Mouse (Mus musculus): ENCODE data around the gene Lsamp.

Lsamp gene

DNA sequence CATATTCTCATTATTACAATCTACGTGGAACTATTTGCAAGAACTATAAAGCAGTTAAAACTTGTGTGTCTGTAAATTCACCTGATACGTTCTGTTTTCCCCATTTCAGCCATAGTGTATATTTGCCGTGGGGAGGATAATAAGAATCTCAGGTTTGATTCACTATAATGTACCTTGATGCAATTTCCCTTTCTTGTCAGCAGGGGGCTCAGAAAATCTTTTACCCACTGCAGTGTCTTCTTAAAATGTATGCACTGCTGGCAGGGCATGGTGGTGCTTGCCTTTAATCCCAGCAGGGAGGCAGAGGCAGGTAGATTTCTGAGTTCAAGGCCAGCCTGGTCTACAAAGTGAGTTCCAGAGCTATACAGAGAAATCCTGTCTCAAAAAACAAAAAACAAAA is 287.7 kb downstream of the Lsamp start:
- DNase-seq (ENCODE audit: low read depth, low spot score): no peak

DNA sequence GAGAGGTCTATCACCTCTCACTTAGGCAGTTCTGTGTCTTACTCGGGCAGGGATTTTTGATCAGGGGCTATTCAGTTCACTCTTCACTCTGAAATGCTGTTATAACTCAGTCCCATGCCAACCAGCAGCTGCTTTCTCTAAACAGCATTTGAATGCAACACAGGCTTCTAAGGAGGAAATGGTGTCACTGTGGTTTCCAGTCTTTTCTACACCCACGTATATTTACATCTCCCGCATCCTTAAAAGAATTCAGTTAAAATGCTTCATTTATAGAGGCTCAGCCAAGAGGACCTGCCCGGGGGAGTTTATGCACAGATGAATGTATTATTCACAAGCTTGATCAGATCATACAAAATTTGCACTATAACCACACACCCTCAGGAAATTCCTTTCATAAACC is 306.0 kb downstream of the Lsamp start:
- DNase-seq (ENCODE audit: low read depth, low spot score): no peak

DNA sequence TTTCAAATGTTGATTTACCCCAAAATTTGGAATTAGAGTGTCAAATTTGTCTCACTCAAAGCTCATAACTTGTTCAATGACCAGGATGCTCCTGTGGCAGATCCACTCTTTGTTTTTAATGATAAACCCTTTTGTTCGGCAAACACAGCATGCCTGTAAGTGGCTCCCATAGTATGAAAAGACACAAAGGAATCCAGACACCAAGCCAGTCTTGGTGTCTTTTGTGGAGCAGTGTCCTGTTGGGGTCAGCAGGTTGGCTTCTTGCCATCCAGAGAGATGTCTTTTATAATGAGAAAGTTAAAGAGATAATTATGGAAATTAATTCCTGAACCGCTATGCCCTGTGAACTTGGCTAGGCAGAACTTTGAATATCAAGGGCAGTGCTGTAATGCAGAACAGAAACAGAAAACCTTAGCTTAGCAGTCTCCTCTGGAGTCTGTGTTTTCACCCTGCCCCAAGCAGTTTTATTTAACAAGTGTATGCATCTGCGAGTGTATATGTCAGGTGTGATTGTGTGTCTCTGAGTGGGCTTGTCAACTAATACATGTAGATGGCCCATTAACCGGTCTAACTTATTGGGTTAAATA is 310.2 kb downstream of the Lsamp start:
- DNase-seq (ENCODE audit: low read depth, low spot score): no peak

DNA sequence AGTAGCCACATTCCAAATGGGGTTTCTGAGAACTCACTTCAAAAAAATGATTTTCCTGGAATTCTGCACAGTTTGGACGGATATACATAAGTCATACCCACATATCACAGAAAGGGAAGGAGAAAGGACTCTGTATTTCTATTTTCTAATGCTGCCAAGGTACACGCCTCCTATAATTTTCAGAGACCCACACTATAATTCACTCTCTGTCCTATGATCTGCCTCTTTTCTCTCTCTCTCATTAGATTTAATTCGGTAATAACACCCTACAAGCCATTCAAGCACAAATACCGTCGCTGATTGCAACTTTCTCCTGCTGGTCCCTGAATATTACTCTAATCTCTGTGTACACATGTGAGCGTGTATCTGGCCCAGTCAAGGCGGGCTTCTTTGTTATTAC is 311.1 kb downstream of the Lsamp start:
- DNase-seq (ENCODE audit: low read depth, low spot score): no peak

DNA sequence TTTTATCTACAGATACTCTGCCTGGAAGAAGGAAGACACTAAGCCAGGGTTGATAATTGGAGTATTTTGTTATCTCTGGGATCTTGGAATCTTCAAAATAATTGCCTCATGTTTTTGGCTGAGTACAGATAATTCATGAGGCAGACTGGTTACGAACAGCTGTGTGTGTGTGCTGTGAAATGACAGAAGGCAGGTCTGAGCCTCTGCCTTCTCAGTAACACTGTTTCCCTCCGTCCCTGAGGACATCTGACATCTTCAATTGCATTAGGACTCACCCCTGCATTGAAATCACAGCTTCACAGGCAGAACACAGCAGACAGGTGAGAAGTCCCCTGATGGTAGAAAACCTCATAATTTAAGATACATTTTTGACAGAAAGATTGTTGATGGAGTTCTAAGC is 323.5 kb downstream of the Lsamp start:
- DNase-seq (ENCODE audit: low read depth, low spot score): no peak

DNA sequence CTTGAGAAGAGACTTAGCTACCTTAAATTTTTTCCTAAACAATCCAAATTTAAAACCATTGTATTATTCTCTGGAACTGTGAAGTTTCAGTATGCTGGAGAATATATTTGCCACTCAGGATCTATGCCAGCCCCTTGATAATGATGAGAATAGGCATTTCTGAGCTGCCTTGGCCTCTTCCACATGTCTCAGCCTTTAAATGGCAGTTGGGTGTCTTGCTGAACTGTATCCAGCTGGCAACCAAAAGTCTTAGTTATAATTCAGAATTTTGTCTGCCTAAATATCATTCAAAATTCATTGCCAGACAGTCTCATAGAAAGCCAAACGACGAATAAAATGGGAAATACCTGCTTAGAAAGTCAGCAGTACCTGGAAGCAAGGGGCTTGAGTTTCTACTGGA is 332.0 kb downstream of the Lsamp start:
- DNase-seq (ENCODE audit: low read depth, low spot score): peak; percentile 20

DNA sequence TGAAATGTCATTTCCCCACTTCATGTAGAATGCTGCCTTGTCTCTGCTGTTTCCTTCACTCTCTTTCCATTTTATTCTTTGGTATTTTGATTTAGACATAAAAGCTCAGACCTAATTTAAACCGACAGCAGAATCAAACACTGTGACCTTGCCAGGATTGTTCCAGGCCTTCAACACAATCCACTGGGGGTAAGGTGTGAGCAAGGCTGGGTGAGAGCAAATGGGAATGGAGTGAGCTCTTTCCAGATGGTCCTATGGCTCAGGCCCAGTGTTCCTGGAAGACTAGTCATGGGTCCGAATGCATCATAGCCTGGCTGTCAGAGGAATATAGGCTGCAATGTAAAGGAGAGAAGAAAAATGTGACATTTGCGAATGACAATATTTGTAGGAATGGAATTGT is 340.6 kb downstream of the Lsamp start:
- no peak for DNase-seq (ENCODE audit: low read depth, low spot score)

DNA sequence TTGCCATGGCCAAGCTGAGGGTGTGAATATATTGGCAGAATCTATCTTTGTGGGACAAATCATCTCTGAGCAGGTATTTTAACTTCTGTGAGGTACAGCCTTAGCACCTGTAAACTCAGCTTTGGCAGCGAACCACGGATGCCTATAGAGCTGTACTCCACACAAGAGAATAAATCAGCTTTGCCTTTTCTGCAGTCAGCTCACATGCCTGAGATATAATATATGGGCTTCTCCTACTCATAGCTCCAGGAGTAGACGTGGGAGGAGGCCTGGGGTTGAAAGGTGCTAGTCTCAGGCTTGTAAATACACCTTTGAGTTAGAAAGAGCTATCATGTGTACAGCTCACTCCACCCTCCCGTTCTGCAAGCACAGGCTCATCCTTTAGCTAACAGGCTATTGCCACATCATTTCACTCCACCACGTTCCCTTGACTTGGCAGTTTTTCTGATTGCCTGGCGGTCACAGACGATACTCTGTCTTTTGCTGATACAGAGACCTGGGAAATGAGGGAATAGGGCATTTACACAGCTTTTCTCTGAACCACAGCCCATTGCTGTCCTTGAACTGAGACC is 344.2 kb downstream of the Lsamp start:
- DNase-seq (ENCODE audit: low read depth, low spot score): no peak

DNA sequence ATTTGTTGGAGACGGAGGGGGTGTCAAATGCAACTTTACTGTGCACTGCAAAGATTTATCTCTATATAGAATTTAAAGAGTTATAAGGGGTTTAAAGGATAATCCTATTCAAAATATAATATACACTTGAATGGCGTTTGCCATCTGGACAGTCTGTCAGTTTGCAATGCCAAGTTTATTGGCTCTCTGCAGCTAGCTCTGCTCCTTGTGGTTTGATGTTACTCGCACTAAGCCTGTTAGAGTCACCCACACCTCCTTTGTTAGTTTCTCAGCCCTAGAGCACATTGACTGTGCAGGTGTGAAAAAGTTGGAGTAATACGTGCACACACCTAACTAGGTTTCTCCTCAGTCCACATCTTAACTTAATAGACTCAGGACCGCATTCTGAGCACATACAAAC is 385.5 kb downstream of the Lsamp start:
- DNase-seq (ENCODE audit: low read depth, low spot score): no peak

DNA sequence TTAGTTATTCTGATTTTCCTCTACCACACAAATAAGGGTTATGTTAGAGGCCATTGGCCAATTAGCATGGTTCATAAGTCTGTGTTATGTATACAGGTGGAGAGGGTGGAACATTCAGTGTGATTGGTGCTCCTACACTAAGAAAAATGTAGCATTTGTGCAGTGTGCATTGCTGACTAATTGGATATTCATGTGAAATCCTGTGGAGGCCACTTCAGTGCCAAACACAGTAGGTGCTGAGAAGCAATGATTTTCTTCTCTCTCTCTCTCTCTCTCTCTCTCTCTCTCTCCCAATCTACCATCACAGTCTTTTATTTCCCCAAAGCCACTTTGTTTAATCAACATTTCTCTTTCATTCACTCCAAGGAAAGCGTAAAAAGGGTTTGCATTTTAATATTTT is 387.1 kb downstream of the Lsamp start:
- DNase-seq (ENCODE audit: low read depth, low spot score): no peak

DNA sequence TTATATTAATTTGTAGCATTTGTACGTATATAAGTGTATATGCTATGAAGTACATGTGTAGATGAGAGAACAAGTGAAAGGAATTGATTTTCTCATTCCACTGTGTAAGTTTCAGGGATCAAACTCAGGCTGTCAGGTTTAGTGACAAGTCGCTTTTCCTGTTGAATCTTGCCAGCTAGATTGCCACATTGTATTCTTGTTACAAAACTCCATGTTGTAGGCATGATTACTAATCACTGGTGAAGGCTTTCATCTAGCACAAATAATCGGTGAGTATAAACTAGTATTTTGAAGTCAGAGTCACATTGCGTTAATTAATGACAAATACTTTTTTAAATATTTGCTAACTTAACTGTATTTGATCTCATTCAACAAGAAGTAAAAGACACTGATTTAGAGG is 391.2 kb downstream of the Lsamp start:
- no peak for DNase-seq (ENCODE audit: low read depth, low spot score)

DNA sequence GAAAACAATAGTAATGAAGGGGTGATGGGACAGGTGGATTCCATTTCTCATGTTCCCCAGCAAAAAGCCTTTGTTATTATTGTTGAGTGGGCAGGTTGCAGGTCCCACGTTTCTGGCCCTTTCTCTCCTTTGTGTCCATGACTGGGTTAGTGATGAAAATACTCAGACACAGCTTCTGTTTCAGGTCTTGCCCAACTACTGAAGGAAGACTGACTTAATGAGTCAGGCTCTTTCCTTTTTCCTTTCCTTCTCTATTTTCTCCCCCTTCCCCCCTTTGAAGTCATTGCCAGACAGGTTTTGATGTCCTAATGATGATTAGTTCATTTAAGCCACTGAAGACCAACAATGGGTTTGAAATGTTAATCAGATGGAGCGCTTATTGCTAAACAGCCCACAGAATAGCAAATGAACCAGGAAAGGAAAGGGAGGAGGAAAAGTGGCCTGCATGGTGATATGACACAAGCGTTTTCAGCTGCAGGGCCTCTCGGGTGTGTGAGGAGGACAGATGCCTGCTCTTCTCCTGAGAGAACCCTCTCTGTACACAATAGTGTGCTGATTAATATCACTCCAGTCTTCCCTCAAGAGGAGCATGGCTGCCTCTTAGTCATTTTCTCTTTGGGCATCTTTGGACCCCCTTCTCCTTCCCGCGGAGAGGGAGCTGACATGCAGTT is 393.1 kb downstream of the Lsamp start:
- no peak for DNase-seq (ENCODE audit: low read depth, low spot score)

DNA sequence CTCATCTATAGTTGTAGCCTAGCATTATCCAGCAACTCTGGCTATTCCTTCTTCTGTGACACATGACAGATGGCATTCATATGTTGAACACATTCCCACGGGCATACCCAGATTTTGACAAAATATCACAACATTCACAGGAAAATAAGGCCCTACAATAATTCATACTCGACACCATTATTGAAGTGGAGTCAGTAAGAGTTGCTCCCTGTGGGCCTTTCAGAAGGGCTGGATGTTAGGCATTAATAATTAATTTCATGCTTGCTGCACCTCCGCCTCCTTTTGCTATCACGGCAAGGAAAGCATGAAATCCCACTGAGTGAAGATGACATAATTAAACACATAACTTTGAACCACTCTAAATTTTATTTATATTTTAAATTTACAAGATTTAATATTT is 407.9 kb downstream of the Lsamp start:
- DNase-seq (ENCODE audit: low read depth, low spot score): no peak

DNA sequence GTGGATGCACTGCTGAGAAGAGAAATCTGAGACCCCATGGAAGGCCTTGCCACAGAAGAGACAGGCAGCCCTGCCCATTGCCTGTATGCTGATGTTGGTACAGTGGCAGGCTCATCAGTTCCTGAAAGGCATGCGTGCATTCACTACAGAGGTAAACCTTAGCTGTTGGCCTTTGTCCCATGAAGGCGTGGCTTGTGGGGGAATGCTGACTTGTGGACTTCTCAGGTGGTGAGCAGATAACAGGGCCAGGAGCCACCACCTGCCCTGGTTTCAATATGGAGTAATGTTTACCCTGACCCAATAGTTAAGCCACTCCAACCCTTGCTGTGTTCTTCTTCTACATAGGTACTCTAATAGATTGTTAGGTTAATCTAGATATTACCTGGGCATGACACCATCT is 415.4 kb downstream of the Lsamp start:
- DNase-seq (ENCODE audit: low read depth, low spot score): no peak

DNA sequence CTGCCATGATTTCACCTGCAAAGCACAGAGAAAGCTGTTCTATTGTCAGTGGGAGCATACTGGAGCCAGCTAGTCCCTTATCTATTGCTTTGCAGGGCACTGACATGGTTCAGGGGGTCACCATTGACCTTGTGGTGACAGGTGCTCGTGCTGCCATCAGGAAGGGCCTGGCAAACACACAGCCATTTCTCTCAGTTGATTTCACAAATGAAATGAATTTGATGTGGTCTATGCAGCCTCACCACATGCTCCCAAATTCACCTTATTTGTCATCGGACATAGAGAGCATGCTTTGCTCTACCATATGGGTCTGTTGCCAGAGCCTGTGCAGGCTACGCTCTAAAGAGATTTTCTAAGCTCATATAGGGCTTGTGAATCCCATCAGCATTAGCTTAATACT is 450.1 kb downstream of the Lsamp start:
- no peak for DNase-seq (ENCODE audit: low read depth, low spot score)

DNA sequence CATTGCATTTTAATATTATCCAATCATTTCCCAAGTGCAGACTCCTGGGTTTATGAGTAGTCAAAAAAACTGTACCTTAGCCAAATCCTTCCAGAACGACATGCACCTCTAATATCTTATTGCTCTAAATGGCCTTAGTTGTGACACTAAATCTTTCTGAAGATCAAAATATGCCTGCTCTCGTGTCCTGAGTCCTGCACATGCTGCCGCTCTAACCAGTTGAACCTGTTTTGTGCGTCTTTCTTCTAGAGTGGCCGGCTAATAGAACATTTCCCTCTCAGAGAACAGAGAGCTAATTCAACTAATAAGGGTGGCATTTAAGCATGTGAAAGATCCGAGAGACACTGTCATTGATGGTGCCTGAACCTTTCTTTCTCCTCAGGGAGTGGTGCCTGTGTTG is 452.3 kb downstream of the Lsamp start:
- no peak for DNase-seq (ENCODE audit: low read depth, low spot score)

DNA sequence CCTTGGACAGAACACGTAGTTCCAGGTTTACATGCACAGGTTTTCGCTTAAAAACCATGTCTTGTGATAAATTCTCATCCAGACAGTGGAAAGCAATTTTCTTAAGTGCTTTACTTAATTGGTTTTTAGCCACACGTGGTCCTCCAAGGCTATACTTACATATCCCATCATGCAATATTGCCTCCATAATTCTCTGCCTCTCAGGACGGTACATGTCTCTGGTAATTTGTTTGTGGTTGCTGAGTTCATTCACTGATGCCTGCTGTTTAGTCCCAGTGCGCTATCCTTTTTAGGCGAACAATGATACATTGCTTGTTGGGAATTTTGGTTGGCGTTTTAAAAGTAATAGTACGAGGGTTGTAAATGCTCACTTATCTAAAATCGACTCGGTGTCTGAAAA is 453.7 kb downstream of the Lsamp start:
- DNase-seq (ENCODE audit: low read depth, low spot score): no peak

DNA sequence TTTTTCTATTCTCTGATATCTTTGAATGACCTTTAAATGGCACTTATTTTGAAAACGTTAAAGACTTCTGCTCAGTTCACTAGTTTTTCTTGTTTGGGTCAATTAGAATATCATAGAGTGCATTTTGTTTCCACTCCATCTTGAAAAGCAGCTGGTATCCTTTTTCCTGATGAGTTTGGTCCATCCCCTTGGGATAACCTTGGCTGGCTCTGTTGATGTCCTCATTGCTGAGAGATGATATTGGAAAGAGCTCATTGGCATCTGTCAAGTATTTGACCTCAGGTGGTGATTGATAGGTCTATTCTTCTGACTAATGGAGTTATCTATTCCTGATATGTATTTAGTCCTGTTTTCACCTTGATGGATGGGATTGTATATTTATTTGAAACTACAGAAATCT is 454.7 kb downstream of the Lsamp start:
- DNase-seq (ENCODE audit: low read depth, low spot score): no peak

DNA sequence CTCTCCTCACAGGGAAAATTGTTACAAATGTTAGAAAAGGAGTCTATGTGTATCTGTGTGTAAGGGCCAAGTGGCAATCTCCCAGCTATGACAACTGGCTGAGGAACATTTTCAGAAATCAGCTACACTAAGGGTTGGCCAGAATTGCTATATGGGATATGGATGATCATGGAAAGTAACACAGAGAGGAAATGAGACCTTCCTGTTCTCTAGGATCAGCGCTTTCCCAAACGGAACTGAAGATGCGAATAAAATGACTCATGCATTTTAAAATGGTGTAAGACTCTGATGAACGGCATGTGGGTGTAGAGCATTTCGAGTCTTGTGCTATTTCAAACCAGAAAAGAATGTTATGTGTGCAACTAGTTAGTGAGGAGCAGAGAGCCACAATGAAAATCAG is 462.4 kb downstream of the Lsamp start:
- DNase-seq (ENCODE audit: low read depth, low spot score): no peak

DNA sequence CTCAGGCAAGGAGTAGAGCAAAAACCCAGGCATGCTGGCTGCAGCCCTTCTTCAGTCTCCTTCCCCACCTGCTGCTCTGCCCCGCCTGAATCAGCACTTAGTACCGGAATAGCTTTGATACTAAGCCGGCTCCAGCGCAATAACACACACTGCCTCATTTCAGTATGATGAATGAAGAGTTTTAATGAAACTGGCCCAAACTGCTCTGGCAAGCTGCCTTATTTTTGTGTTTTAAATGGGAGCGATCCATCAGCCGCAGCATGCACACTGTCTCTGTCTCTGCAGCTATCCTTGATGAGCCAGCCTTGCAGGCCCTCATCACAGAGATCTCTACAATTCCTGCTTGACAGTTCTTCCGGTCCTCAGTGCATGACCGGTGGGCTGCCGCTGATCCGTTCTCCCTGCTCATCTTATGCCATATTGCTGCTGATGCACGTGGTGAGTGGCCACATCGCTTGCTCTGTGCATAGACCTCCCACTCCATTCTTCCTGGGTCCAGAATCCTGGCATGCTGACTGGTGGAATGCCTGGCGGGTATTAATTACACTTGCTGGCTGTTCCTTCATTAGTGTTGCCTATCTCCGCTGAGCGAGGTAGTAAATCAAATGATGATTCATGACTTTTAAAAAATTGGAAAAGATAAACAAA is 479.4 kb downstream of the Lsamp start:
- no peak for DNase-seq (ENCODE audit: low read depth, low spot score)

DNA sequence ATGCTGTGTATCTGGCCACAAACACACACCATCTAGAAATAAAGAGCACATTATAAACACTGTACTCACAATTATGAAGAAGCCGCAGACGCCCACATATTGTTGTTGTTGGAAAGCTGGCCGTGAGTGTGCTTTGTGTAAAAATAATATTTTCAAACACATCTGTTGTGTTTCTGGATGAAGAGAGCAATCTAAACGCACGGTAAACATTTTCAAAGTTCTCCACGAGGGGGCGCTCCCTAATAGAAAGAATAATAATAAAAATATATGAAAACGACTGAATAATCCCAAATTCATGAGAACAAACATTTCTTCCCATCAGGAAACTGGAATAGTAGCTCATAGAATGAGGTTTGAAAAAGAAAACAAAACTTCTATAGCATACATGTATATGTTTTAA is 482.4 kb downstream of the Lsamp start:
- DNase-seq (ENCODE audit: low read depth, low spot score): no peak

DNA sequence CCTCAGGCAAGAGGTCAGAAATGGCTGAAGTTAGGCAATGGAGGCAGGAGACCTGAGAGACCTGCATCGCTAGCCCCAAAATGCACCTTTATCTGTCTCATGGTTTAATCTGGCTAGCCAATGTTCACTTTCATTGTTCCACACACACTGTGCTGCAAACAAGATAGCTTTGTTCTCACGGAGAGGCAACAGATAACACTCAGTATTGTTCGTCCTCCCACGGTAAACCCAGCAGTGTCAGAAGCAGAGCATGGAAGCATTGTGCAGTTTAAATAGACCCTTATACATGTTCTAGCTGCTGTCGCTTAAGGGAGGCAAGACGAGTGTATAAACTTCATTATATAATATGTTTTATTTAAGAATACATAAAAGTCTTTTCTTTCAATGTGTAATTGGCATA is 486.8 kb downstream of the Lsamp start:
- no peak for DNase-seq (ENCODE audit: low read depth, low spot score)

DNA sequence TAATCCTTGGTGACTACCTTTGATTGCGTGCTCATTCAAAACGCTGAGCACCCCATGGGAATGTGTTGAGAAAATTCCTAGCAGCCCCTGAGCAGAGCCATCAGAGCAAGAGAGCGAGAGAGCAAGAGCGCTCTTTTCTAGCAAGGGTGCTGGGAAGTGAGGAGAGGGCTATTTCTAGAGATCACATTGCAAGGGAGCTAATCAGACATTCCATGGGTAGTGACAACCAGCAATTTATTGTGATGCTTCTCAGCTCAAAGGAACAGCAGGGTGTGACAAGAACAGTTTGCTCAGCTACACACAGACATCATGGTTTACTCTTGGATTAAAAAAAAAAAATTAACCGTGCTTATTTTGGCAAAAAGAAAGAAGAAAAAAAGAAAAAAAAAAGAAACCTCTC is 487.8 kb downstream of the Lsamp start:
- DNase-seq (ENCODE audit: low read depth, low spot score): no peak

All from brain, embryonic 18.5 days (tissue).